Mouse (Mus musculus) cerebellum, postnatal 36 days (tissue): Measurements from ENCODE around the gene Ybey.

Experiments
- DNase-seq, 2 experiments: peaks; one replicate each; pipeline ENCODE4 v3.0.0; 2021 to 2022; ENCODE audit warnings: mixed read lengths in 2 of 2

Gene Ybey

DNA sequence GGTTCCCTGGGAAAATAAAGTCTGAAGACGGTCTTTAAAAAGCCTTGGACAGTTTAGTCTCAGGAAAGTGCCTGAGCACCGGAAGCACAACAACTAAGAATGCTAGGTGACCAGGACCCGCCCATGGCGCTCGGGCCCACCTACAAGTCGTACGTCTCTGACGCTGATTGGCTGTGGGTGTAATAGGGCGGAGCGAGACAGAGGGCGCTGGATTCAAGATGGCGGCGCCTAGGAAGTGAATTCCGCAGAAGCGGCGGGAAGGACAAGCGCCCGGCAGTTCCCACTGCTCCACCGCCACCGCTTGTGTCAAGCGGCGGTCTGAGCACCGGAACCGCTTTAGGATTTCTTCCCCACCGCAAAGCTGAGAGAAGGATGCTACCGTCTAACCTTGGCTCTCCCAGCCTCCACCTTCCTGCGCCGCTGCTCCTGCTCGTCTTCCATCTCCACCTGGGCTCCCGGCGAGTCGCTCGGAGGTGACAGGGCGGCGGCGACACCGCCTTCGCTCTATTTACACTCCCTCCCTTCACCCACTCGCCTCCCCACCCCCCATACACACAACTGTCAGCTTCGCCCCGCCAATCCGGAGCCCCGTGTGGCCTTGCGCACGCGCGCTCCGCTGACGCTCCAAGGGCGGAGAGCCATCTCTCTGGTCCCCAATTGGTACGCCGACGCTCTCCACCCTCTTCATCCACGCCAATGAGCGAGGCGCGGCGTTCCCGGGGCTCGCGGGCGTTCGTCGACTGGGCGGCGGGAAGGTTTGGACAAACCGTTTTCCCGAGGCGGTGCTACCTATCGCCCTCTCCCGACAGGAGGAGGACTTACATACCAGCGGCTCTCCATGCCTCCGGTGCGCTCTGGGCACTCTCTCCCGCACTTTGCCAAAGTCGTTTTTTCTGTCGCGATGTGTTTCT, 26.5 kb downstream of the Ybey start, which contains the start of gene Pcnt:
Gene Pcnt, minus strand, starts transcription at position 609 of the 911 bp plus-strand sequence.
- peak; percentile 94 to 97 for DNase-seq

DNA sequence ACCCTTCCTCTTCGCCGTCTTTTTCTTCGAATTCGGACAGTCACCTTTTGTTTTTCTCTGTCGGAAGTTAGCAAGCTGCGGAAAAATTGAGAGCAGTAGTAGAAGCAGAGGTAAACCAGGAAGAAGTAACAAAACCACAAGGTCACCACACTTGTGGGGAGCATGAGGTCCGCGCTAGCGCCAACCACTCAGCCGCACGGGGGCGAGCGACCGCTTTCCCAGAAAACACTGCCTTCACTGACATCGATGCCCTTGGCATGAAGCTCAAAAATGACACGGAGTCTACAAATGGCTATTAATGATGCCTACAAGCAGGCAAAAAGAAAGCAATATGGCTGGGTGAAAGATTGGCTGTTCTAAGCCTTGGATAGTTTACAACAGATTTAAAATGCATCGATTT, 28.6 kb downstream of the Ybey start, which contains the start of gene AC141477.1:
Gene AC141477.1, minus strand, starts transcription at position 164 of the 400 bp plus-strand sequence.
- DNase-seq: no peak

DNA sequence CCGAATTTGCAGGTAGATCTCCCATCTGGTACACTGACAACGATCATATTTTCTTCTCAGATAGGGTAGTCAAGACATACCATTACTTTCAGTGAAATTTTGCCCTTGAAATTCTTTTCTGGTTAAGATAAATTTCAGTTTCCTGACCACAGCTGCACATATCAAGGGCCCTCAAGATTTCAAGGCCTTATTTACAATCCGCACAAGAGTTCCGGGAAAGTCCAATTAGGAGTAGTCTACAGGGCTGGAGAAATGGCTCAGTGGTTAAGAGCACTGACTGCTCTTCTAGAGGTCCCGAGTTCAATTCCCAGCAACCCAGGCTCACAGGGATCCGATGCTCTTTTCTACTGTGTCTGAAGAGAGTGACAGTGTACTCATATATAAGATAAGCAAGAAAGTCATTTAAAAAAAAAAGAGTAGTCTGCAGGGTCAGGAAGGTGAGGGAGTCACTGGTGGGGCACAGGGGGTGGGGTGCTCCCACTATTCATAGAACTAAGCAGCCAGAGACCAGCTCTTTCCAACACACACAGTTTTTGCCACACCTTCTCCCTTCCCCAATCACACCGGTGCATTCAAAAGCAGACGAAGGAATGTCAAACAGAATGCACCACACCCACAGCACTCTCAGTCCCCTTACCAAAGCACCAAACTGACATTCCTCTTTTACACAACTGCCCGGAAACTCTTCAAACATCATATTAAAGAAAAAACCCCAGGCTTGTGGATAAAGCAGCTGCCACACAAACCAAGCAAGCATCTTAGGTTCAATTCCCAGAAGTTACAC, 29.6 kb downstream of the Ybey start:
- DNase-seq: no peak

DNA sequence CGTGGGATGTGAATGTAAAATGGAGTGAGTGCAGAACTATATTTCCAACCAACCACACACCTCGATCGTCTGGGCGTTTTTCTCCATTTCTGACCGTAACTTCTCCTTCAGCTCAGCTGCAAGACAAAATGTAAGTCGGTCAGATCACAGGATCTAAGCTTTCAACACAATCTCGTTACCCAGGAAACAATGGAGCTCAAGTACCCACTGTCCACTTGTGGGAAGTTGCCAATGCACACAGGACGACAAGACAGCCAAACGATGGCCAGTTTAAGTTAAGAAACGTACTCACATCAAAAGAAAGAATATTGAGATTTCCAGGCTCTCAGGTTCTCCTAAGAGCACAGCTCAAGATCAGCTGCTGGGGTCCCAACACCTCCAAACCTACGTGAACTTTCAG, 35.0 kb downstream of the Ybey start:
- no peak for DNase-seq

DNA sequence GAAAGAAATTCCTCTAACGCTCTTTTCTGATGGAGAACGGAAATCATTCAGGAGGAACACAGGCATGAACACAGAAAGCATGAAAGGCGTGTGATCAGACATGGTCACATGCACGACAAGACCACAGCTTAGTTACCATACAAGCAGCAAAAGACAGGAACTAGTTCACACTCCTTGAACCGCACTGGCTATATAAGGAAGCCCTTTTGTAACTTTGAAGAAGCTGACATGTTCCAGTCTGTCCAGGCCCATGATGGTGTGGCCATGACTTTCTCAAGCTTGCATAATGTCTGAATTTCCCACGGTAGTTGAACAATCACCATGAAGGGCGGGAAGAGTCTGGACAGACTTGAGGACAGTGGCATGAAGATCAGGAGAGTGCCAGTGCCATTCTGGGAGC, 43.2 kb downstream of the Ybey start:
- no peak for DNase-seq

DNA sequence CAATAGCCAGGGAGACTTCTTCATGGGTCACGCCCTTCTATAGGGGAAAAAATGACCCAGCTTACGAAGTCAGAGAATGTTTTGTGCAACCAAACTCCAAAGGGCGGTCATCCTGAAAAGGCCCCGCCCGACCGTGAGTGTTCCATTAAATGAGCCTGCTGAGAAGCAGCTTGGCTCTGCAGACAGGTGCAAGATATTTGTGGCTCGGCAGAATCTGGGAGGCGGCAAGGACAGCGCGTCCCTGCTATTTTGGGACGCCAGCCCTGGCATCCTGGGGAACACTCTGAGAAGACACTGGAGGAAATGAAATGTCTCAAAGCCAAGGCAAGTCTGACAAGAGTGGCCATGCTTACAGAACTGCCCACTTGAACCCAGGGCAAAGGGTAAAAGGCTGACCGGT, 52.1 kb downstream of the Ybey start:
- peak; percentile 56 to 74 for DNase-seq
